ENCODE assay signal across 30 mouse cellular contexts in the genomic region with DNA sequence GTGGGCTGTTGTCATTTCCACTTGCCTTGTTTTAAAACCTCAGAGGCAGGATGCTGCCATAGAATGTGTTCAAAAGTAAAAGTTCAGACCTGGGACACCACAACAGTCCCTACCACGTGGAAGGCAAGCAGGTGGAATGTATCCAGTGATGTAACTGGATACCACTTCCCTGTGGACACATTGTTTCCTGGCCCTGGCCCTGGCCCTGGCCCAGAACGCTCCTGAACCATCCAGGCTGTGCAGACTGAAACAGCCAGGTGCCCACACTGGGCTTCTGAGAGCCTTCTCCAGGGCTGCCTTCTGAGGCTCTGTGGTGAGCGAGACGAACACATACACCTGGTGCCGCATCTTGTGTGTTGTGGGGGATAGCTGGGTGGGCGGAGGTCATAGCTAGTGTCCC. TPM values are rescaled to one million over a fixed set of nuclear protein-coding genes. Genes with fewer than 3 reads are reported as not detected.
A peak's percentile ranks its signal among the peaks of the same experiment; 100 is the strongest.
DNase-seq lines count a peak whose midpoint lies in the region; ATAC-seq and TF ChIP-seq lines count a peak whose summit lies in the region.
"Had no signal": no experiment of that assay in that cellular context is flagged by ENCODE, and none has a peak within 500 bp of the region (broad histone marks: within the 10 kb centered on the region; RNA-seq: fewer than 3 reads in every experiment).

No protein-coding gene starts in this region.

- WGBS in forebrain, embryonic 15.5 days, result 87% methylated on average over 6 of the region's 6 CpGs
- 84% methylated on average over 6 of the region's 6 CpGs for WGBS in forebrain, embryonic 16.5 days
- 66% methylated on average over 6 of the region's 6 CpGs for WGBS in kidney, embryonic 16.5 days
- 81% methylated on average over 6 of the region's 6 CpGs for WGBS in lung, adult 2 months

- TF ChIP-seq POLR2A in lung, adult 2 months (IDR thresholded peaks at IDR 0.05; ENCODE audit: borderline replicate concordance, extremely low read depth, low read depth, low read length), result no peak

- H3K9me3 ChIP-seq in forebrain, embryonic 15.5 days, result no peaks in the 10 kb centered on the region
- no peaks in the 10 kb centered on the region for H3K9me3 ChIP-seq in forebrain, embryonic 16.5 days (ENCODE audit: control insufficient read depth, low read length)
- H3K9me3 ChIP-seq in kidney, embryonic 16.5 days (ENCODE audit: low read length), result no peaks in the 10 kb centered on the region
- H3K9me3 ChIP-seq: embryonic facial prominence, embryonic 10.5 days; embryonic facial prominence, embryonic 13.5 days; forebrain, embryonic 12.5 days; G1E; heart, embryonic 10.5 days; heart, embryonic 13.5 days had no signal

- TF ChIP-seq CTCF in lung, adult 2 months (IDR thresholded peaks at IDR 0.05; ENCODE audit: insufficient read depth, low read length), result no peak

- H3K4me2 ChIP-seq in forebrain, embryonic 15.5 days (replicated peaks), result no peak overlapping the region
- H3K4me2 ChIP-seq in forebrain, embryonic 16.5 days (ENCODE audit: low read length), result no peak overlapping the region
- H3K4me2 ChIP-seq in kidney, embryonic 16.5 days (replicated peaks; ENCODE audit: low read depth, low read length), result no peak overlapping the region
- H3K4me2 ChIP-seq: embryonic facial prominence, embryonic 13.5 days; forebrain, embryonic 12.5 days; heart, embryonic 13.5 days; hindbrain, embryonic 14.5 days had no signal

- no peak for ATAC-seq in forebrain, embryonic 15.5 days (replicated peaks)
- ATAC-seq in forebrain, embryonic 16.5 days, result no peak
- peak; percentile 19; the same call in 1 of the 2 replicates for ATAC-seq in kidney, embryonic 16.5 days (ENCODE audit: low FRiP score, low TSS enrichment)
- ATAC-seq: hindbrain, postnatal 0 days; Patski had no signal

- no peak overlapping the region for H3K4me3 ChIP-seq in forebrain, embryonic 15.5 days
- H3K4me3 ChIP-seq in forebrain, embryonic 16.5 days (replicated peaks; ENCODE audit: low read length), result no peak overlapping the region
- H3K4me3 ChIP-seq in kidney, embryonic 16.5 days (ENCODE audit: low read length), result no peak overlapping the region
- H3K4me3 ChIP-seq in lung, adult 2 months (replicated peaks; ENCODE audit: extremely low read depth, low read depth, low read length), result no peak overlapping the region
- H3K4me3 ChIP-seq: embryonic facial prominence, embryonic 10.5 days; embryonic facial prominence, embryonic 13.5 days; erythroblast, embryonic 14.5 days; forebrain, embryonic 12.5 days; heart, adult 2 months; heart, embryonic 10.5 days; heart, embryonic 13.5 days had no signal

- peaks cover 42% of the 10 kb centered on the region for H3K4me1 ChIP-seq in forebrain, embryonic 15.5 days
- H3K4me1 ChIP-seq in forebrain, embryonic 16.5 days (replicated peaks; ENCODE audit: control insufficient read depth, insufficient read depth, low read length), result peaks cover 28% of the 10 kb centered on the region
- no peaks in the 10 kb centered on the region for H3K4me1 ChIP-seq in kidney, embryonic 16.5 days (ENCODE audit: insufficient read depth, low read length)
- 0 out of 2 replicates have a peak, but pooled peaks cover 3% of the 10 kb centered on the region for H3K4me1 ChIP-seq in lung, adult 2 months (ENCODE audit: control insufficient read depth, insufficient read depth, low read length)
- H3K4me1 ChIP-seq: forebrain, embryonic 12.5 days had no signal

- no peaks in the 10 kb centered on the region for H3K36me3 ChIP-seq in forebrain, embryonic 15.5 days
- H3K36me3 ChIP-seq in forebrain, embryonic 16.5 days (ENCODE audit: control insufficient read depth, insufficient read depth), result no peaks in the 10 kb centered on the region
- no peaks in the 10 kb centered on the region for H3K36me3 ChIP-seq in kidney, embryonic 16.5 days (ENCODE audit: insufficient read depth, low read length)
- H3K36me3 ChIP-seq: embryonic facial prominence, embryonic 10.5 days; embryonic facial prominence, embryonic 13.5 days; forebrain, embryonic 12.5 days; G1E; heart, embryonic 10.5 days; heart, embryonic 13.5 days had no signal

- H3K27ac ChIP-seq in forebrain, embryonic 15.5 days (replicated peaks), result peak overlapping the region; percentile 55; the same call in 1 of the 2 replicates
- H3K27ac ChIP-seq in forebrain, embryonic 16.5 days (ENCODE audit: low read length), result no peak overlapping the region
- H3K27ac ChIP-seq in kidney, embryonic 16.5 days (ENCODE audit: low read length), result no peak overlapping the region
- H3K27ac ChIP-seq: embryonic facial prominence, embryonic 10.5 days; embryonic facial prominence, embryonic 13.5 days; forebrain, embryonic 12.5 days; heart, adult 2 months; heart, embryonic 10.5 days; heart, embryonic 13.5 days; hindbrain, embryonic 14.5 days; hindbrain, postnatal 0 days had no signal

- H3K27me3 ChIP-seq in forebrain, embryonic 15.5 days, result no peaks in the 10 kb centered on the region
- no peaks in the 10 kb centered on the region for H3K27me3 ChIP-seq in forebrain, embryonic 16.5 days (replicated peaks; ENCODE audit: control insufficient read depth, insufficient read depth, low read length)
- no peaks in the 10 kb centered on the region for H3K27me3 ChIP-seq in kidney, embryonic 16.5 days (ENCODE audit: insufficient read depth, low read length)
- H3K27me3 ChIP-seq: embryonic facial prominence, embryonic 13.5 days; forebrain, embryonic 12.5 days; heart, embryonic 13.5 days; Patski had no signal

- no peak for DNase-seq in kidney, adult 9 months
- DNase-seq in lung, adult 18-20 months, result peak; percentile 48 to 62
- DNase-seq in lung, adult 2 months, result no peak
- peak; percentile 66 for DNase-seq in testis, postnatal 14 days (ENCODE audit: low spot score)
- DNase-seq in testis, postnatal 10 days (ENCODE audit: low spot score), result no peak
- DNase-seq: adrenal gland, postnatal 10 days; adrenal gland, postnatal 36 days; B cell, adult 2 months; cerebellum, adult 2 months; cerebellum, adult 9-11 months; cerebellum, postnatal 36 days; embryo, embryonic 11 days; gastrocnemius, postnatal 10 days; gastrocnemius, postnatal 36 days; heart, adult 2 months; heart, postnatal 14 days; heart, postnatal 4 days had no signal

- no peak overlapping the region for H3K9ac ChIP-seq in forebrain, embryonic 15.5 days (replicated peaks)
- no peak overlapping the region for H3K9ac ChIP-seq in forebrain, embryonic 16.5 days (replicated peaks; ENCODE audit: low read depth, low read length)
- no peak overlapping the region for H3K9ac ChIP-seq in kidney, embryonic 16.5 days (replicated peaks; ENCODE audit: low read length)
- H3K9ac ChIP-seq: embryonic facial prominence, embryonic 13.5 days; forebrain, embryonic 12.5 days; heart, embryonic 13.5 days; hindbrain, embryonic 14.5 days had no signal

RNA-seq across cellular contexts. Expression of a gene that starts 26.0 kb away (rescaled TPM):
- polyA plus RNA-seq in forebrain, embryonic 15.5 days (2015; fragmentation: Nextera tagmentation; extraction: Ambion mirVana), result 3.2 and 3.3 TPM in 2 replicates
- polyA plus RNA-seq in forebrain, embryonic 16.5 days (2015; fragmentation: Nextera tagmentation; extraction: Ambion mirVana), result 4.1 and 5.2 TPM in 2 replicates
- polyA plus RNA-seq in kidney, embryonic 16.5 days (2015; fragmentation: Nextera tagmentation; extraction: Ambion mirVana), result 1.3 and 2.2 TPM in 2 replicates
- polyA plus RNA-seq in lung, adult 2 months (2012; rRNA removed), result 35.7 and 37.7 TPM in 2 replicates
- polyA plus RNA-seq: Patski had no signal

RNA-seq across cellular contexts. Expression of a gene that starts 44.5 kb away (rescaled TPM):
- polyA plus RNA-seq in forebrain, embryonic 15.5 days (2015; fragmentation: Nextera tagmentation; extraction: Ambion mirVana), result 68.7 and 70.3 TPM in 2 replicates
- 67.7 and 67.9 TPM in 2 replicates for polyA plus RNA-seq in forebrain, embryonic 16.5 days (2015; fragmentation: Nextera tagmentation; extraction: Ambion mirVana)
- polyA plus RNA-seq in kidney, embryonic 16.5 days (2015; fragmentation: Nextera tagmentation; extraction: Ambion mirVana), result 71.7 and 74.9 TPM in 2 replicates
- 21.7 and 29.8 TPM in 2 replicates for polyA plus RNA-seq in lung, adult 2 months (2012; rRNA removed)

Comparison
In these comparisons a context has a peak if more than half of its experiments do, and no peak if none do; other contexts are left out.
1. DNase-seq: peak in lung, adult 18-20 months (2 of 2) and testis, postnatal 14 days (single experiment); none in kidney, adult 9 months (single experiment), lung, adult 2 months (single experiment) and testis, postnatal 10 days (single experiment).